Mouse (Mus musculus) CH12.LX (cell line): ENCODE measurements around the gene Micall2. TPM values are rescaled to one million over a fixed set of nuclear protein-coding genes. Genes with fewer than 3 reads are reported as not detected.

Experiments
- DNase-seq: peaks from one replicate; pipeline ENCODE4 v3.0.0-alpha.2; 2013; ENCODE audit errors: extremely low read depth
- H3K27ac ChIP-seq: 2 replicates; pipeline ENCODE4 v1.5.1; 2012; ENCODE audit warnings: low read depth, mild to moderate bottlenecking, control low read depth, moderate library complexity; ENCODE audit not compliant: insufficient read depth
- H3K27me3 ChIP-seq: replicated peaks from 2 replicates; pipeline ENCODE3; 2012; ENCODE audit warnings: inconsistent platforms
- H3K36me3 ChIP-seq, 2 experiments: replicated peaks in 1 of 2; 2 replicates each; pipeline versions ENCODE3 to v1.6.1; 2012; ENCODE audit warnings: inconsistent platforms in 1 of 2, low read length in 1 of 2, mild to moderate bottlenecking in 1 of 2, mixed read lengths in 1 of 2, moderate library complexity in 1 of 2; ENCODE audit not compliant: control insufficient read depth in 1 of 2, insufficient read depth in 1 of 2
- H3K4me1 ChIP-seq, 2 experiments: 2 replicates each; pipeline ENCODE4 v1.6.1; 2012; ENCODE audit warnings: inconsistent platforms in 1 of 2, moderate library complexity in 1 of 2; ENCODE audit not compliant: insufficient read depth in 2 of 2, control insufficient read depth in 1 of 2
- H3K4me2 ChIP-seq: 2 replicates; pipeline ENCODE4 v1.6.1; 2012; ENCODE audit warnings: low read depth, mild to moderate bottlenecking, control low read depth; ENCODE audit not compliant: poor library complexity, insufficient read depth, severe bottlenecking
- H3K4me3 ChIP-seq, 3 experiments: fragments of 150-350 bp in 1 of 3; sonication (generic) in 1 of 3; replicated peaks in 1 of 3; 2 replicates each; pipeline versions ENCODE3 to v1.5.1; 2011 to 2012; ENCODE audit warnings: low read depth in 2 of 3, low read length in 2 of 3, mild to moderate bottlenecking in 2 of 3, moderate library complexity in 2 of 3, control low read depth in 1 of 3, improper control_type of control experiment in 1 of 3, inconsistent platforms in 1 of 3, mixed read lengths in 1 of 3; ENCODE audit not compliant: poor library complexity in 1 of 3
- H3K79me2 ChIP-seq: replicated peaks from 2 replicates; pipeline ENCODE4 v1.6.1; 2012; ENCODE audit warnings: mild to moderate bottlenecking, moderate library complexity; ENCODE audit not compliant: control insufficient read depth, poor library complexity, insufficient read depth, severe bottlenecking; ENCODE audit errors: extremely low read depth
- H3K9ac ChIP-seq: 2 replicates; pipeline ENCODE4 v1.6.1; 2012; ENCODE audit warnings: low read depth, mild to moderate bottlenecking, control low read depth, moderate library complexity; ENCODE audit not compliant: insufficient read depth
- H3K9me3 ChIP-seq: replicated peaks from 2 replicates; pipeline ENCODE3; 2012; ENCODE audit warnings: low read length, inconsistent platforms, mixed read lengths
- BHLHE40 ChIP-seq: IDR thresholded peaks from 2 replicates; pipeline ENCODE4 v1.6.1; 2011; ENCODE audit warnings: mild to moderate bottlenecking, low read depth, low read length, improper control_type of control experiment
- CTCF ChIP-seq, 2 experiments: IDR thresholded peaks in 1 of 2; conservative IDR thresholded peaks in 1 of 2; 2 replicates each; pipeline ENCODE4 v1.5.1; 2011 to 2012; ENCODE audit warnings: low read depth in 2 of 2, low read length in 2 of 2, improper control_type of control experiment in 1 of 2, inconsistent platforms in 1 of 2, mild to moderate bottlenecking in 1 of 2, moderate library complexity in 1 of 2
- E2F4 ChIP-seq: IDR thresholded peaks from 2 replicates; pipeline ENCODE4 v1.6.1; 2011; ENCODE audit warnings: low read depth, low read length, improper control_type of control experiment; ENCODE audit not compliant: insufficient replicate concordance
- EP300 ChIP-seq: IDR thresholded peaks from 2 replicates; pipeline ENCODE4 v1.6.1; 2011; ENCODE audit warnings: low read length, improper control_type of control experiment
- GABPA ChIP-seq: IDR thresholded peaks from 2 replicates; pipeline ENCODE4 v1.6.1; 2012; ENCODE audit warnings: low read depth, low read length, improper control_type of control experiment, inconsistent platforms; ENCODE audit not compliant: insufficient replicate concordance
- HCFC1 ChIP-seq: IDR thresholded peaks from 2 replicates; pipeline ENCODE4 v1.6.1; 2012; ENCODE audit warnings: low read depth, mild to moderate bottlenecking, inconsistent platforms, low read length, improper control_type of control experiment
- JUN ChIP-seq: IDR thresholded peaks from 2 replicates; pipeline ENCODE4 v1.6.1; 2011; ENCODE audit warnings: low read depth, mild to moderate bottlenecking, low read length, improper control_type of control experiment, moderate library complexity; ENCODE audit not compliant: insufficient read depth
- KAT2A ChIP-seq: IDR thresholded peaks from 2 replicates; pipeline ENCODE4 v1.6.1; 2012; ENCODE audit warnings: low read length, improper control_type of control experiment, inconsistent platforms; ENCODE audit not compliant: insufficient replicate concordance
- MAX ChIP-seq: IDR thresholded peaks from 2 replicates; pipeline ENCODE4 v1.6.1; 2011; ENCODE audit warnings: low read length, improper control_type of control experiment
- MEF2A ChIP-seq: IDR thresholded peaks from 2 replicates; pipeline ENCODE4 v1.6.1; 2014; ENCODE audit warnings: low read depth, mild to moderate bottlenecking, inconsistent platforms, low read length, improper control_type of control experiment, borderline replicate concordance
- MXI1 ChIP-seq: IDR thresholded peaks from 2 replicates; pipeline ENCODE4 v1.6.1; 2011; ENCODE audit warnings: mild to moderate bottlenecking, low read depth, low read length, improper control_type of control experiment
- NELFE ChIP-seq: IDR thresholded peaks from 2 replicates; pipeline ENCODE4 v1.6.1; 2011; ENCODE audit warnings: low read depth, low read length, improper control_type of control experiment
- NRF1 ChIP-seq: IDR thresholded peaks from 2 replicates; pipeline ENCODE4 v1.6.1; 2014; ENCODE audit warnings: low read depth, mild to moderate bottlenecking, inconsistent platforms, low read length, improper control_type of control experiment, moderate library complexity
- POLR2A ChIP-seq: IDR thresholded peaks from 2 replicates; pipeline ENCODE4 v1.6.1; 2011; ENCODE audit warnings: low read depth, mild to moderate bottlenecking, improper control_type of control experiment, low read length
- POLR2AphosphoS2 ChIP-seq: IDR thresholded peaks from 2 replicates; pipeline ENCODE4 v1.6.1; 2011; ENCODE audit warnings: low read depth, low read length, improper control_type of control experiment
- RAD21 ChIP-seq: IDR thresholded peaks from 2 replicates; pipeline ENCODE4 v1.6.1; 2011; ENCODE audit warnings: low read depth, mild to moderate bottlenecking, low read length, improper control_type of control experiment, moderate library complexity
- RCOR1 ChIP-seq: conservative IDR thresholded peaks from 2 replicates; pipeline ENCODE4 v1.6.1; 2012; ENCODE audit warnings: low read depth, mild to moderate bottlenecking, inconsistent platforms, low read length, improper control_type of control experiment
- SIN3A ChIP-seq: IDR thresholded peaks from 2 replicates; pipeline ENCODE4 v1.6.1; 2012; ENCODE audit warnings: low read length, improper control_type of control experiment, inconsistent platforms
- SMC3 ChIP-seq: IDR thresholded peaks from 2 replicates; pipeline ENCODE4 v1.6.1; 2011; ENCODE audit warnings: low read depth, low read length, improper control_type of control experiment
- TBP ChIP-seq: conservative IDR thresholded peaks from 2 replicates; pipeline ENCODE4 v1.6.1; 2011; ENCODE audit warnings: low read depth, low read length, improper control_type of control experiment
- TCF12 ChIP-seq: IDR thresholded peaks from 2 replicates; pipeline ENCODE4 v1.6.1; 2014; ENCODE audit warnings: low read depth, mild to moderate bottlenecking, inconsistent platforms, low read length, improper control_type of control experiment
- UBTF ChIP-seq: IDR thresholded peaks from 2 replicates; pipeline ENCODE4 v1.6.1; 2012; ENCODE audit warnings: low read depth, mild to moderate bottlenecking, inconsistent platforms, low read length, improper control_type of control experiment, moderate library complexity
- USF1 ChIP-seq: IDR thresholded peaks from 2 replicates; pipeline ENCODE4 v1.6.1; 2014; ENCODE audit warnings: low read depth, mild to moderate bottlenecking, inconsistent platforms, low read length, improper control_type of control experiment
- USF2 ChIP-seq: conservative IDR thresholded peaks from 2 replicates; pipeline ENCODE4 v1.6.1; 2011; ENCODE audit warnings: low read depth, low read length, improper control_type of control experiment
- ZC3H11A ChIP-seq: IDR thresholded peaks from 2 replicates; pipeline ENCODE4 v1.6.1; 2012; ENCODE audit warnings: low read depth, mild to moderate bottlenecking, inconsistent platforms, low read length, improper control_type of control experiment
- ZMIZ1 ChIP-seq: IDR thresholded peaks from 2 replicates; pipeline ENCODE4 v1.6.1; 2012; ENCODE audit warnings: low read depth, mild to moderate bottlenecking, inconsistent platforms, low read length, improper control_type of control experiment
- ZNF384 ChIP-seq: IDR thresholded peaks from 2 replicates; pipeline ENCODE4 v1.6.1; 2012; ENCODE audit warnings: low read depth, low read length, improper control_type of control experiment, inconsistent platforms
- dilution Hi-C: fragments of 300-500 bp; cut with MboI; formaldehyde crosslinking; loops from 2 replicates; pipeline ENCODE4 v1.14.3; 2020; ENCODE audit warnings: low sequenced_read_pairs; ENCODE audit not compliant: extremely low pct_unique_long_range_greater_than_20kb, extremely low pct_ligation_motif_present
- in situ Hi-C: fragments of 300-500 bp; cut with MboI; formaldehyde crosslinking; loops from 3 replicates; pipeline ENCODE4 v1.14.3; 2019; ENCODE audit warnings: low sequenced_read_pairs, low pct_ligation_motif_present, low pct_unique_long_range_greater_than_20kb, mixed read lengths
- polyA plus RNA-seq: library from polyadenylated mRNA; unstranded; fragments of >175 nt; gene quantifications from 2 replicates; pipeline ENCODE4 v1.2.1, GENCODE M21; 2012; ENCODE audit warnings: low read depth; ENCODE audit not compliant: insufficient read length
- total RNA-seq, 2 experiments: library from RNA; depleted of rRNA; stranded (reverse); fragments of 300-350 nt in 1 of 2; fragments of >200 nt in 1 of 2; gene quantifications; 2 replicates each; pipeline ENCODE4 v1.2.3; 2012 to 2014

The Micall2 gene
- total and polyA plus RNA-seq, 3 experiments = 1.3 to 3.0 (median 1.7) TPM

DNA sequence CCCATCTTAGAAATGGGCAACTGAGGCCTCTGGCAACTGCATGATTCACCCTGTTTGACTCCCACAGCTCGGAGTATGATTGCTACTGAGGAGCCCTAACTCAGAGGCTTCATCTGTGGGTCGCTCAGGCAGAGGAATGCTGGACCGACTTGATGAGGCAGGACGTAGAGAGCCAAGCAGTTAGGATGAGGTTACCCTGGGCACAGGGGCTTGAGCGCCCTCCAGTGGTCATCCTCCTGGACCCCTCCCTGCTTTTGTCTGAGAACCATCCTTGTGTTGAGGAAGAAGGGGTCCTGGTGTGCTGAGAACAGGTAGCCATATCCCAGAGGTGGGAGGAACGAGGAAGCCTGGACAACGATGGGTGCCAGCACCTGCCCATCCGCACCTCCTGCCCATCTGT, 66.8 kb downstream of the Micall2 start:
- no peak overlapping the region for H3K9ac ChIP-seq
- in situ Hi-C loops = loop anchor here (5.0 kb wide), 1 partner anchor 137 kb away; no protein-coding TSS in a partner anchor
- H3K27me3 ChIP-seq = peaks cover 30% of the 10 kb centered on the region
- TF ChIP-seq BHLHE40 (no peak), GABPA (no peak), MEF2A (no peak), USF2 (no peak), MAX (no peak), HCFC1 (no peak), JUN (no peak), RAD21 (peak; percentile 38), CTCF (conservative IDR thresholded peaks at IDR 0.05 in 1 of 2, IDR thresholded peaks at IDR 0.05 in 1 of 2; ENCODE audit: low read depth in 2 of 2, low read length in 2 of 2) (peak; percentile 38 to 61; a peak in 3 of 4 replicates), TCF12 (no peak), UBTF (no peak), MXI1 (no peak), ZMIZ1 (no peak), SMC3 (peak; percentile 47), E2F4 (no peak), TBP (no peak), NRF1 (no peak), USF1 (no peak), POLR2A (no peak)
- TF ChIP-seq, all 38 proteins: peak for 3
- Histone ChIP-seq H3K79me2 (no peaks in the 10 kb centered on the region), H3K4me3 (no peak overlapping the region), H3K4me1 (peaks cover 2 to 32% of the 10 kb centered on the region in 2 experiments; a peak in 3 of 4 replicates), H3K4me2 (no peak overlapping the region), H3K27ac (no peak overlapping the region), H3K36me3 (no peaks in the 10 kb centered on the region), H3K9me3 (no peaks in the 10 kb centered on the region)
- dilution Hi-C loops = no loop called here
- peak; percentile 38 for DNase-seq

- peaks cover 0 to 24% of the 10 kb centered on the region in 2 experiments; a peak in 2 of 4 replicates for H3K4me1 ChIP-seq
- peaks cover 36% of the 10 kb centered on the region for H3K27me3 ChIP-seq
- in situ Hi-C loops = loop anchor here (5.0 kb wide), 1 partner anchor 136 kb away; no protein-coding TSS in a partner anchor
- TF ChIP-seq RCOR1 (no peak), POLR2AphosphoS2 (no peak), MEF2A (no peak), KAT2A (no peak), CTCF (conservative IDR thresholded peaks at IDR 0.05 in 1 of 2, IDR thresholded peaks at IDR 0.05 in 1 of 2; ENCODE audit: low read depth in 2 of 2, low read length in 2 of 2) (peak; percentile 43 to 95), SIN3A (no peak), RAD21 (peak; percentile 83), ZNF384 (no peak), HCFC1 (no peak), UBTF (no peak), POLR2A (no peak), SMC3 (peak; percentile 79), USF2 (no peak), NELFE (peak; percentile 13; the same call in 1 of the 2 replicates), BHLHE40 (no peak), EP300 (no peak), ZC3H11A (no peak)
- H3K36me3 ChIP-seq = no peaks in the 10 kb centered on the region
- H3K27ac ChIP-seq = no peak overlapping the region
- no peak overlapping the region for H3K4me2 ChIP-seq
- DNase-seq = peak; percentile 57
- dilution Hi-C loops = no loop called here
- no peak overlapping the region for H3K9ac ChIP-seq
- H3K79me2 ChIP-seq = no peaks in the 10 kb centered on the region
- no peaks in the 10 kb centered on the region for H3K9me3 ChIP-seq
- no peak overlapping the region for H3K4me3 ChIP-seq
Measured at GRCm38 (mm10) chr5:139668494-139668893, 67.6 kb downstream of the Micall2 start.
